Mouse (Mus musculus): ENCODE results near the gene Sf3b2. TPM values are rescaled to one million over a fixed set of nuclear protein-coding genes. Genes with fewer than 3 reads are reported as not detected.

The Sf3b2 gene
- total and polyA plus RNA-seq, 3 experiments = 180 to 331 (median 259) TPM

DNA sequence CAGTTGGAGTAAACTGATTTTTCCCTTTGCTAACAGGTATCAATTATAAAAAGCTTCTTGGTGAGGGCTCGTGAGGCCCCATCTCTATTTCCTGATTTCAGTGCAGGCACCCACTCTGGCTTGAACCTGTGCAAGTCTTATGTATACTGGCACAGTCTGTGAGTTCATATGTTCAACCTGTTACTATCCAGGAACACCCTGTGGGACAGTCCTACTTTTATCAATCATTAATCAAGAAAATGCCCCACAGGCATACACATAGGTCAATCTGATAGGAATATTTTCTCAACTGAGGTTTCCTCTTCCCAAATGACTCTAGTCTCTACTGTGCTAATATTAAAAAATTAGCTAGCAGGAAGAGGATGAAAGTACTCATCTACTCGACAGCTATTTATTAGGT is 65.1 kb downstream of the Sf3b2 start:
- Histone ChIP-seq H3K27me3 (ENCODE audit: control insufficient read depth in 1 of 2, insufficient read depth in 2 of 2, low read length in 2 of 2) (no peaks in the 10 kb centered on the region), H3K4me3 (ENCODE audit: control insufficient read depth in 1 of 2, insufficient read depth in 1 of 2, low read depth in 2 of 2, low read length in 2 of 2) (no peak overlapping the region), H3K9ac (ENCODE audit: control insufficient read depth, low read depth, low read length, poor library complexity, severe bottlenecking) (no peak overlapping the region), H3K9me3 (replicated peaks; ENCODE audit: insufficient read depth, low read length) (no peaks in the 10 kb centered on the region), H3K36me3 (ENCODE audit: control insufficient read depth in 1 of 2, insufficient read depth in 2 of 2, low read length in 2 of 2) (no peaks in the 10 kb centered on the region; a peak in 1 of 4 replicates), H3K27ac (ENCODE audit: control insufficient read depth, low read depth, low read length) (no peak overlapping the region), H3K79me2 (ENCODE audit: control insufficient read depth, insufficient read depth, low read length, poor library complexity) (no peaks in the 10 kb centered on the region), H3K4me1 (ENCODE audit: control insufficient read depth in 1 of 2, insufficient read depth in 2 of 2, low read length in 2 of 2) (no peaks in the 10 kb centered on the region)
- no peak for DNase-seq (ENCODE audit: low read depth, low spot score)
- no peak for TF ChIP-seq MYC (IDR thresholded peaks at IDR 0.05; ENCODE audit: low read depth, low read length)
- no peak for TF ChIP-seq ZMIZ1 (IDR thresholded peaks at IDR 0.05; ENCODE audit: low read depth, low read length)
- no peak for TF ChIP-seq MXI1 (IDR thresholded peaks at IDR 0.05; ENCODE audit: low read depth, low read length)
- TF ChIP-seq USF1 (IDR thresholded peaks at IDR 0.05; ENCODE audit: low read depth, low read length) = no peak
- no peak for TF ChIP-seq NELFE (IDR thresholded peaks at IDR 0.05; ENCODE audit: low read depth, low read length)
- no peak for TF ChIP-seq SMC3 (IDR thresholded peaks at IDR 0.05; ENCODE audit: low read depth, low read length)

- H3K4me3 ChIP-seq (ENCODE audit: control insufficient read depth in 1 of 2, insufficient read depth in 1 of 2, low read depth in 2 of 2, low read length in 2 of 2) = no peak overlapping the region
- no peaks in the 10 kb centered on the region for H3K4me1 ChIP-seq (ENCODE audit: control insufficient read depth in 1 of 2, insufficient read depth in 2 of 2, low read length in 2 of 2)
- no peak for DNase-seq (ENCODE audit: low read depth, low spot score)
- no peaks in the 10 kb centered on the region for H3K27me3 ChIP-seq (ENCODE audit: control insufficient read depth in 1 of 2, insufficient read depth in 2 of 2, low read length in 2 of 2)
- no peak overlapping the region for H3K27ac ChIP-seq (ENCODE audit: control insufficient read depth, low read depth, low read length)
- no peak overlapping the region for H3K9ac ChIP-seq (ENCODE audit: control insufficient read depth, low read depth, low read length, poor library complexity, severe bottlenecking)
- H3K36me3 ChIP-seq (ENCODE audit: control insufficient read depth in 1 of 2, insufficient read depth in 2 of 2, low read length in 2 of 2) = no peaks in the 10 kb centered on the region; a peak in 1 of 4 replicates
- TF ChIP-seq NRF1 (IDR thresholded peaks at IDR 0.05; ENCODE audit: insufficient read depth, low read depth, low read length, poor library complexity, severe bottlenecking) (no peak), TCF12 (IDR thresholded peaks at IDR 0.05; ENCODE audit: low read depth, low read length) (no peak), NELFE (IDR thresholded peaks at IDR 0.05; ENCODE audit: low read depth, low read length) (no peak), CTCF (IDR thresholded peaks at IDR 0.05 in 2 of 3, conservative IDR thresholded peaks at IDR 0.05 in 1 of 3; ENCODE audit: control insufficient read depth in 1 of 3, insufficient read depth in 1 of 3, low read depth in 2 of 3, low read length in 3 of 3, poor library complexity in 1 of 3, severe bottlenecking in 1 of 3) (no peak)
- no peaks in the 10 kb centered on the region for H3K9me3 ChIP-seq (replicated peaks; ENCODE audit: insufficient read depth, low read length)
- H3K79me2 ChIP-seq (ENCODE audit: control insufficient read depth, insufficient read depth, low read length, poor library complexity) = no peaks in the 10 kb centered on the region
Observed at GRCm38 (mm10) chr19:5224624-5225023, 70.6 kb downstream of the Sf3b2 start.

- no peaks in the 10 kb centered on the region for H3K4me1 ChIP-seq (ENCODE audit: control insufficient read depth in 1 of 2, insufficient read depth in 2 of 2, low read length in 2 of 2)
- DNase-seq (ENCODE audit: low read depth, low spot score) = no peak
- no peaks in the 10 kb centered on the region for H3K79me2 ChIP-seq (ENCODE audit: control insufficient read depth, insufficient read depth, low read length, poor library complexity)
- TF ChIP-seq HCFC1 (IDR thresholded peaks at IDR 0.05; ENCODE audit: low read depth, low read length) (no peak), POLR2AphosphoS2 (IDR thresholded peaks at IDR 0.05; ENCODE audit: low read length) (no peak), GABPA (IDR thresholded peaks at IDR 0.05; ENCODE audit: low read depth, low read length) (no peak), MAZ (IDR thresholded peaks at IDR 0.05; ENCODE audit: low read depth, low read length) (no peak), MYB (IDR thresholded peaks at IDR 0.05; ENCODE audit: low read depth, low read length) (no peak), SMC3 (IDR thresholded peaks at IDR 0.05; ENCODE audit: low read depth, low read length) (no peak), EP300 (IDR thresholded peaks at IDR 0.05; ENCODE audit: low read depth in 1 of 2, low read length in 2 of 2) (no peak)
- no peaks in the 10 kb centered on the region for H3K27me3 ChIP-seq (ENCODE audit: control insufficient read depth in 1 of 2, insufficient read depth in 2 of 2, low read length in 2 of 2)
- H3K9me3 ChIP-seq (replicated peaks; ENCODE audit: insufficient read depth, low read length) = no peaks in the 10 kb centered on the region
- H3K27ac ChIP-seq (ENCODE audit: control insufficient read depth, low read depth, low read length) = no peak overlapping the region
- no peak overlapping the region for H3K9ac ChIP-seq (ENCODE audit: control insufficient read depth, low read depth, low read length, poor library complexity, severe bottlenecking)
- H3K4me3 ChIP-seq (ENCODE audit: control insufficient read depth in 1 of 2, insufficient read depth in 1 of 2, low read depth in 2 of 2, low read length in 2 of 2) = no peak overlapping the region
- H3K36me3 ChIP-seq (ENCODE audit: control insufficient read depth in 1 of 2, insufficient read depth in 2 of 2, low read length in 2 of 2) = no peaks in the 10 kb centered on the region; a peak in 1 of 4 replicates
Observed at GRCm38 (mm10) chr19:5224077-5224476, 71.2 kb downstream of the Sf3b2 start.

Other genes with a start within 250 kb of the Sf3b2 start
- gene Rin1, start 245.0 kb downstream of the Sf3b2 start, total RNA-seq (2012; rRNA removed) = 0.33 and 0.42 TPM in 2 replicates
- 1 to 10 TPM in 1 of 2 experiments, not detected in 1; 1.3 TPM for gene Rin1, start 245.0 kb downstream of the Sf3b2 start, polyA plus RNA-seq (2012; ENCODE audit: insufficient read depth in 1 of 2, insufficient read length in 2 of 2, low read depth in 1 of 2, low replicate concordance in 2 of 2, missing spikeins in 1 of 2)
- 0.23 and 0.27 TPM in 2 replicates for gene Cd248, start 227.4 kb downstream of the Sf3b2 start, total RNA-seq (2012; rRNA removed)
- under 1 TPM in 1 of 2 experiments, not detected in 1; 0.86 TPM for gene Cd248, start 227.4 kb downstream of the Sf3b2 start, polyA plus RNA-seq (2012; ENCODE audit: insufficient read depth in 1 of 2, insufficient read length in 2 of 2, low read depth in 1 of 2, low replicate concordance in 2 of 2, missing spikeins in 1 of 2)
- 0.29 TPM in 1 of 2 replicates, not detected in the other for gene Tmem151a, start 209.9 kb downstream of the Sf3b2 start, total RNA-seq (2012; rRNA removed)
- under 1 TPM in 1 of 2 experiments, not detected in 1; 0.63 TPM for gene Tmem151a, start 209.9 kb downstream of the Sf3b2 start, polyA plus RNA-seq (2012; ENCODE audit: insufficient read depth in 1 of 2, insufficient read length in 2 of 2, low read depth in 1 of 2, low replicate concordance in 2 of 2, missing spikeins in 1 of 2)
- 57.5 and 64.3 TPM in 2 replicates for gene Yif1a, start 206.9 kb downstream of the Sf3b2 start, total RNA-seq (2012; rRNA removed)
- 10 to 100 TPM in 1 of 2 experiments, not detected in 1; 54.0 TPM for gene Yif1a, start 206.9 kb downstream of the Sf3b2 start, polyA plus RNA-seq (2012; ENCODE audit: insufficient read depth in 1 of 2, insufficient read length in 2 of 2, low read depth in 1 of 2, low replicate concordance in 2 of 2, missing spikeins in 1 of 2)
- gene Cnih2, start 196.9 kb downstream of the Sf3b2 start, total RNA-seq (2012; rRNA removed) = 0.65 and 1.0 TPM in 2 replicates
- 1 to 10 TPM in 1 of 2 experiments, not detected in 1; 2.7 TPM for gene Cnih2, start 196.9 kb downstream of the Sf3b2 start, polyA plus RNA-seq (2012; ENCODE audit: insufficient read depth in 1 of 2, insufficient read length in 2 of 2, low read depth in 1 of 2, low replicate concordance in 2 of 2, missing spikeins in 1 of 2)
- gene Rab1b, start 188.4 kb downstream of the Sf3b2 start, total RNA-seq (2012; rRNA removed) = 86.4 and 94.9 TPM in 2 replicates
- 100 to 1,000 TPM in 1 of 2 experiments, not detected in 1; 162 TPM for gene Rab1b, start 188.4 kb downstream of the Sf3b2 start, polyA plus RNA-seq (2012; ENCODE audit: insufficient read depth in 1 of 2, insufficient read length in 2 of 2, low read depth in 1 of 2, low replicate concordance in 2 of 2, missing spikeins in 1 of 2)
- gene Klc2, start 176.9 kb downstream of the Sf3b2 start, total RNA-seq (2012; rRNA removed) = 7.3 TPM in 2 replicates
- gene Klc2, start 176.9 kb downstream of the Sf3b2 start, polyA plus RNA-seq (2012; ENCODE audit: insufficient read depth in 1 of 2, insufficient read length in 2 of 2, low read depth in 1 of 2, low replicate concordance in 2 of 2, missing spikeins in 1 of 2) = 10 to 100 TPM in 1 of 2 experiments, not detected in 1; 30.3 TPM
- 5.7 TPM in 2 replicates for gene Pacs1, start 22.3 kb downstream of the Sf3b2 start, total RNA-seq (2012; rRNA removed)
- 10 to 100 TPM in 1 of 2 experiments, not detected in 1; 19.9 TPM for gene Pacs1, start 22.3 kb downstream of the Sf3b2 start, polyA plus RNA-seq (2012; ENCODE audit: insufficient read depth in 1 of 2, insufficient read length in 2 of 2, low read depth in 1 of 2, low replicate concordance in 2 of 2, missing spikeins in 1 of 2)
- not detected in 2 replicates for gene Gal3st3, start 2.9 kb upstream of the Sf3b2 start, total RNA-seq (2012; rRNA removed)
- gene Gal3st3, start 2.9 kb upstream of the Sf3b2 start, polyA plus RNA-seq (2012; ENCODE audit: insufficient read depth in 1 of 2, insufficient read length in 2 of 2, low read depth in 1 of 2, low replicate concordance in 2 of 2, missing spikeins in 1 of 2) = under 1 TPM in 1 of 2 experiments, not detected in 1; 0.04 TPM
- not detected in 2 replicates for gene Catsper1, start 40.3 kb upstream of the Sf3b2 start, total RNA-seq (2012; rRNA removed)
- not detected for gene Catsper1, start 40.3 kb upstream of the Sf3b2 start, polyA plus RNA-seq (2012; ENCODE audit: insufficient read depth in 1 of 2, insufficient read length in 2 of 2, low read depth in 1 of 2, low replicate concordance in 2 of 2, missing spikeins in 1 of 2)
- gene Cst6, start 54.1 kb upstream of the Sf3b2 start, total RNA-seq (2012; rRNA removed) = not detected in 2 replicates
- gene Cst6, start 54.1 kb upstream of the Sf3b2 start, polyA plus RNA-seq (2012; ENCODE audit: insufficient read depth in 1 of 2, insufficient read length in 2 of 2, low read depth in 1 of 2, low replicate concordance in 2 of 2, missing spikeins in 1 of 2) = under 1 TPM in 1 of 2 experiments, not detected in 1; 0.26 TPM
- gene Eif1ad, start 71.3 kb upstream of the Sf3b2 start, total RNA-seq (2012; rRNA removed) = 110 and 129 TPM in 2 replicates
- 100 to 1,000 TPM in 1 of 2 experiments, not detected in 1; 121 TPM for gene Eif1ad, start 71.3 kb upstream of the Sf3b2 start, polyA plus RNA-seq (2012; ENCODE audit: insufficient read depth in 1 of 2, insufficient read length in 2 of 2, low read depth in 1 of 2, low replicate concordance in 2 of 2, missing spikeins in 1 of 2)
- 207 and 211 TPM in 2 replicates for gene Banf1, start 71.7 kb upstream of the Sf3b2 start, total RNA-seq (2012; rRNA removed)
- 1,000 to 10,000 TPM in 1 of 2 experiments, 100 to 1,000 TPM in 1; 644 to 1,168 TPM for gene Banf1, start 71.7 kb upstream of the Sf3b2 start, polyA plus RNA-seq (2012; ENCODE audit: insufficient read depth in 1 of 2, insufficient read length in 2 of 2, low read depth in 1 of 2, low replicate concordance in 2 of 2, missing spikeins in 1 of 2)
- 114 and 117 TPM in 2 replicates for gene Sart1, start 93.2 kb upstream of the Sf3b2 start, total RNA-seq (2012; rRNA removed)
- 100 to 1,000 TPM in 1 of 2 experiments, not detected in 1; 141 TPM for gene Sart1, start 93.2 kb upstream of the Sf3b2 start, polyA plus RNA-seq (2012; ENCODE audit: insufficient read depth in 1 of 2, insufficient read length in 2 of 2, low read depth in 1 of 2, low replicate concordance in 2 of 2, missing spikeins in 1 of 2)
- gene Tsga10ip, start 107.1 kb upstream of the Sf3b2 start, total RNA-seq (2012; rRNA removed) = 0.54 and 0.72 TPM in 2 replicates
- gene Tsga10ip, start 107.1 kb upstream of the Sf3b2 start, polyA plus RNA-seq (2012; ENCODE audit: insufficient read depth in 1 of 2, insufficient read length in 2 of 2, low read depth in 1 of 2, low replicate concordance in 2 of 2, missing spikeins in 1 of 2) = 1 to 10 TPM in 1 of 2 experiments, not detected in 1; 4.5 TPM
- 160 and 183 TPM in 2 replicates for gene Drap1, start 129.5 kb upstream of the Sf3b2 start, total RNA-seq (2012; rRNA removed)
- 100 to 1,000 TPM in 1 of 2 experiments, not detected in 1; 307 TPM for gene Drap1, start 129.5 kb upstream of the Sf3b2 start, polyA plus RNA-seq (2012; ENCODE audit: insufficient read depth in 1 of 2, insufficient read length in 2 of 2, low read depth in 1 of 2, low replicate concordance in 2 of 2, missing spikeins in 1 of 2)
- gene AI837181, start 129.7 kb upstream of the Sf3b2 start, total RNA-seq (2012; rRNA removed) = 8.4 and 8.9 TPM in 2 replicates
- gene AI837181, start 129.7 kb upstream of the Sf3b2 start, polyA plus RNA-seq (2012; ENCODE audit: insufficient read depth in 1 of 2, insufficient read length in 2 of 2, low read depth in 1 of 2, low replicate concordance in 2 of 2, missing spikeins in 1 of 2) = 10 to 100 TPM in 1 of 2 experiments, not detected in 1; 41.3 TPM
- gene Fosl1, start 152.1 kb upstream of the Sf3b2 start, total RNA-seq (2012; rRNA removed) = 1.1 and 2.0 TPM in 2 replicates
- 1 to 10 TPM in 1 of 2 experiments, not detected in 1; 3.1 TPM for gene Fosl1, start 152.1 kb upstream of the Sf3b2 start, polyA plus RNA-seq (2012; ENCODE audit: insufficient read depth in 1 of 2, insufficient read length in 2 of 2, low read depth in 1 of 2, low replicate concordance in 2 of 2, missing spikeins in 1 of 2)
- 3.6 and 4.1 TPM in 2 replicates for gene Ccdc85b, start 162.4 kb upstream of the Sf3b2 start, total RNA-seq (2012; rRNA removed)
- gene Ccdc85b, start 162.4 kb upstream of the Sf3b2 start, polyA plus RNA-seq (2012; ENCODE audit: insufficient read depth in 1 of 2, insufficient read length in 2 of 2, low read depth in 1 of 2, low replicate concordance in 2 of 2, missing spikeins in 1 of 2) = 1 to 10 TPM in 1 of 2 experiments, not detected in 1; 7.6 TPM
- gene Fibp, start 165.2 kb upstream of the Sf3b2 start, total RNA-seq (2012; rRNA removed) = 21.9 and 28.3 TPM in 2 replicates
- gene Fibp, start 165.2 kb upstream of the Sf3b2 start, polyA plus RNA-seq (2012; ENCODE audit: insufficient read depth in 1 of 2, insufficient read length in 2 of 2, low read depth in 1 of 2, low replicate concordance in 2 of 2, missing spikeins in 1 of 2) = 10 to 100 TPM in 1 of 2 experiments, not detected in 1; 63.5 TPM
- gene Ctsw, start 173.1 kb upstream of the Sf3b2 start, total RNA-seq (2012; rRNA removed) = 0.15 TPM in 1 of 2 replicates, not detected in the other
- under 1 TPM in 1 of 2 experiments, not detected in 1; 0.39 TPM for gene Ctsw, start 173.1 kb upstream of the Sf3b2 start, polyA plus RNA-seq (2012; ENCODE audit: insufficient read depth in 1 of 2, insufficient read length in 2 of 2, low read depth in 1 of 2, low replicate concordance in 2 of 2, missing spikeins in 1 of 2)
- 7.5 and 10.4 TPM in 2 replicates for gene Efemp2, start 178.5 kb upstream of the Sf3b2 start, total RNA-seq (2012; rRNA removed)
- gene Efemp2, start 178.5 kb upstream of the Sf3b2 start, polyA plus RNA-seq (2012; ENCODE audit: insufficient read depth in 1 of 2, insufficient read length in 2 of 2, low read depth in 1 of 2, low replicate concordance in 2 of 2, missing spikeins in 1 of 2) = 10 to 100 TPM in 1 of 2 experiments, not detected in 1; 17.7 TPM
- 34.3 and 38.9 TPM in 2 replicates for gene Mus81, start 192.9 kb upstream of the Sf3b2 start, total RNA-seq (2012; rRNA removed)
- gene Mus81, start 192.9 kb upstream of the Sf3b2 start, polyA plus RNA-seq (2012; ENCODE audit: insufficient read depth in 1 of 2, insufficient read length in 2 of 2, low read depth in 1 of 2, low replicate concordance in 2 of 2, missing spikeins in 1 of 2) = 10 to 100 TPM in 1 of 2 experiments, not detected in 1; 50.5 TPM
- 880 and 979 TPM in 2 replicates for gene Cfl1, start 195.0 kb upstream of the Sf3b2 start, total RNA-seq (2012; rRNA removed)
- gene Cfl1, start 195.0 kb upstream of the Sf3b2 start, polyA plus RNA-seq (2012; ENCODE audit: insufficient read depth in 1 of 2, insufficient read length in 2 of 2, low read depth in 1 of 2, low replicate concordance in 2 of 2, missing spikeins in 1 of 2) = 1,000 to 10,000 TPM in 1 of 2 experiments, not detected in 1; 2,037 TPM
- 0.19 and 0.23 TPM in 2 replicates for gene 1700020D05Rik, start 208.3 kb upstream of the Sf3b2 start, total RNA-seq (2012; rRNA removed)
- under 1 TPM in 1 of 2 experiments, not detected in 1; 0.78 TPM for gene 1700020D05Rik, start 208.3 kb upstream of the Sf3b2 start, polyA plus RNA-seq (2012; ENCODE audit: insufficient read depth in 1 of 2, insufficient read length in 2 of 2, low read depth in 1 of 2, low replicate concordance in 2 of 2, missing spikeins in 1 of 2)
- gene Snx32, start 215.1 kb upstream of the Sf3b2 start, total RNA-seq (2012; rRNA removed) = 1.3 and 1.8 TPM in 2 replicates
- 1 to 10 TPM in 1 of 2 experiments, not detected in 1; 2.6 TPM for gene Snx32, start 215.1 kb upstream of the Sf3b2 start, polyA plus RNA-seq (2012; ENCODE audit: insufficient read depth in 1 of 2, insufficient read length in 2 of 2, low read depth in 1 of 2, low replicate concordance in 2 of 2, missing spikeins in 1 of 2)